Mouse (Mus musculus): ENCODE measurements at regions not wholly inside any gene's neighbourhood (a gene's known extent, or its start where the extent isn't known, plus 50 kb on each side); places are given as distances from the start of the nearest gene placed in this dataset.

DNA sequence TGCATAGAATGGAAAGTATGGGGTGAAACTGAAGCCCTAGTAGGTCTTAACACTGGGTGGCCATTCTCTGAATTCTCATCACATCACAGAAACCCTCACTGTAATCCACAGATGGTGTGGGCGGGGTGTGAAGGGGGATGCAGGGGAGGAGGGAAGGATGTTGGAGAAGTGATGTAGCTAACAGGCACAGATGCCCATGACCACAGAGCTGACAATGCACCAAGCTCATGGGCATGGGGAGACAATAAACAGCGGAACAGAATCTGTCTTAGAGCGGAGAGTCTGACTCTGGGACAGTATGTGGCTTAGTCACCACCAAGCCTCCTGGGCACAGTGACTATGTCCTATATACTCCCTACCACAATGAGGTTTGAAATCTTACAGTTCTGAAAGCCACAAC lies 63.3 kb upstream of the Fam19a5 start:
- no peak for DNase-seq (ENCODE audit: low spot score)

Data from ovary, postnatal 36 days (tissue).